Comparison of ENCODE assay signal across 13 mouse cellular contexts in the genomic region with DNA sequence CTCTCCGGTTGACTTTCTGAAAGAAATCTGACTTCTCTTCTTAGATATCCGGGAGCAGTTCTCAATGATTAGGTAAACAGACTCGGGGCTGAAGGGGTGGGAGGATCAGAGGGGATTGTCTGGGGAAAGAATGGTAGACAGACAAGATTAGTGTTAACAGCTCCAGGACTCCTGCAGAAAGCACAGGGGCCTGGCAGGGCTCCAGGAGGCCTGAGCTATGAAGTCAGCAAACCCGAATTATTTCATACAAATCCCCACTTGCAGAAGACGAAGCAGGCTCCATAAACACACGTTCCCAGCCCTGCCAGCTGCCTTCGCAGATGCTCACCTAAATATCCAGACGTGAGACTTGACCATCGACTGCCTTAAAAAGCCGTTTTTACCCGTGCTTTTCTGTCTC.
DNase-seq lines count a peak whose midpoint lies in the region; ATAC-seq lines count a peak whose summit lies in the region.
"Had no signal": no experiment of that assay in that cellular context is flagged by ENCODE, and none has a peak within 500 bp of the region (broad histone marks: within the 10 kb centered on the region; RNA-seq: fewer than 3 reads in every experiment).

No protein-coding gene starts in this region.

- 34% methylated on average over 11 of the region's 11 CpGs for WGBS in heart, embryonic 10.5 days
- WGBS in limb, embryonic 12.5 days: 35% methylated on average over 11 of the region's 11 CpGs
- WGBS in limb, embryonic 10.5 days: 53% methylated on average over 11 of the region's 11 CpGs
- WGBS in embryonic facial prominence, embryonic 14.5 days: 20% methylated on average over 11 of the region's 11 CpGs

- no peak overlapping the region for H3K9ac ChIP-seq in limb, embryonic 12.5 days (replicated peaks)
- H3K9ac ChIP-seq in embryonic facial prominence, embryonic 14.5 days (ENCODE audit: low read depth, low read length): no peak overlapping the region
- H3K9ac ChIP-seq: neural tube, embryonic 13.5 days had no signal

- ATAC-seq in limb, embryonic 12.5 days (ENCODE audit: insufficient number of reproducible peaks, insufficient read depth, low FRiP score, low TSS enrichment, low read depth): no peak
- peak; percentile 75 for ATAC-seq in embryonic facial prominence, embryonic 14.5 days (ENCODE audit: low read depth)

- peaks cover 18% of the 10 kb centered on the region for H3K4me1 ChIP-seq in heart, embryonic 10.5 days
- peaks cover 26% of the 10 kb centered on the region for H3K4me1 ChIP-seq in limb, embryonic 12.5 days (replicated peaks)
- peaks cover 22% of the 10 kb centered on the region for H3K4me1 ChIP-seq in limb, embryonic 10.5 days
- H3K4me1 ChIP-seq in embryonic facial prominence, embryonic 14.5 days (ENCODE audit: control insufficient read depth, insufficient read depth, low read length): peaks cover 13% of the 10 kb centered on the region

- DNase-seq in heart, embryonic 10.5 days (ENCODE audit: low spot score): no peak
- no peak for DNase-seq in heart, postnatal 36 days
- no peak for DNase-seq in limb, embryonic 10.5 days (ENCODE audit: low spot score)
- DNase-seq in NIH3T3 (ENCODE audit: low read depth): peak; percentile 56
- peak; percentile 93 for DNase-seq in embryonic facial prominence, embryonic 14.5 days (ENCODE audit: low spot score)
- no peak for DNase-seq in thymus, adult 18-20 months
- DNase-seq in spleen, adult 18-20 months: no peak
- DNase-seq: cerebellum, adult 9-10 months; thymus, postnatal 14 days had no signal

- no peaks in the 10 kb centered on the region for H3K9me3 ChIP-seq in heart, embryonic 10.5 days
- H3K9me3 ChIP-seq in limb, embryonic 12.5 days: peaks cover 3% of the 10 kb centered on the region; the same call in 1 of the 2 replicates
- no peaks in the 10 kb centered on the region for H3K9me3 ChIP-seq in limb, embryonic 10.5 days (replicated peaks)
- H3K9me3 ChIP-seq in embryonic facial prominence, embryonic 14.5 days (ENCODE audit: control insufficient read depth, low read length): no peaks in the 10 kb centered on the region

- no peak overlapping the region for H3K4me3 ChIP-seq in heart, embryonic 10.5 days
- no peak overlapping the region for H3K4me3 ChIP-seq in limb, embryonic 12.5 days (replicated peaks)
- no peak overlapping the region for H3K4me3 ChIP-seq in limb, embryonic 10.5 days
- H3K4me3 ChIP-seq in embryonic facial prominence, embryonic 14.5 days (ENCODE audit: low read depth, low read length): no peak overlapping the region
- H3K4me3 ChIP-seq: neural tube, embryonic 13.5 days had no signal

- no peak overlapping the region for H3K4me2 ChIP-seq in limb, embryonic 12.5 days
- no peak overlapping the region for H3K4me2 ChIP-seq in embryonic facial prominence, embryonic 14.5 days (ENCODE audit: low read depth, low read length)
- H3K4me2 ChIP-seq: liver, embryonic 11.5 days; midbrain, embryonic 11.5 days; neural tube, embryonic 13.5 days had no signal

- H3K27ac ChIP-seq in heart, embryonic 10.5 days: peak overlapping the region; percentile 31; the same call in 1 of the 2 replicates
- H3K27ac ChIP-seq in limb, embryonic 12.5 days: 0 out of 2 replicates have a peak overlapping the region, but pooled peaks have one; percentile 29
- no peak overlapping the region for H3K27ac ChIP-seq in limb, embryonic 10.5 days
- H3K27ac ChIP-seq in embryonic facial prominence, embryonic 14.5 days (replicated peaks; ENCODE audit: low read depth, low read length): peak overlapping the region; percentile 7
- H3K27ac ChIP-seq: neural tube, embryonic 13.5 days had no signal

- no peaks in the 10 kb centered on the region for H3K36me3 ChIP-seq in heart, embryonic 10.5 days
- no peaks in the 10 kb centered on the region for H3K36me3 ChIP-seq in limb, embryonic 12.5 days
- H3K36me3 ChIP-seq in limb, embryonic 10.5 days: no peaks in the 10 kb centered on the region
- no peaks in the 10 kb centered on the region for H3K36me3 ChIP-seq in embryonic facial prominence, embryonic 14.5 days (ENCODE audit: control insufficient read depth, insufficient read depth, low read length)
- H3K36me3 ChIP-seq: neural tube, embryonic 13.5 days had no signal

- intact Hi-C loops in heart, postnatal 36 days (cut with DNase I): no loop called here

- peaks cover 5% of the 10 kb centered on the region; the same call in 1 of the 2 replicates for H3K27me3 ChIP-seq in heart, embryonic 10.5 days (ENCODE audit: insufficient read depth, poor library complexity, severe bottlenecking)
- H3K27me3 ChIP-seq in limb, embryonic 12.5 days: peaks cover 19% of the 10 kb centered on the region
- peaks cover 14% of the 10 kb centered on the region; the same call in 1 of the 2 replicates for H3K27me3 ChIP-seq in limb, embryonic 10.5 days (ENCODE audit: low read depth, poor library complexity, severe bottlenecking)
- 0 out of 2 replicates have a peak, but pooled peaks cover 4% of the 10 kb centered on the region for H3K27me3 ChIP-seq in embryonic facial prominence, embryonic 14.5 days (replicated peaks; ENCODE audit: control insufficient read depth, insufficient read depth, low read length)
- H3K27me3 ChIP-seq: neural tube, embryonic 13.5 days had no signal

Comparison
In these comparisons a context has a peak if more than half of its experiments do, and no peak if none do; other contexts are left out.
1. DNase-seq: peak in NIH3T3 (single experiment) and embryonic facial prominence, embryonic 14.5 days (single experiment); none in heart, embryonic 10.5 days (single experiment), heart, postnatal 36 days (0 of 2), limb, embryonic 10.5 days (single experiment), thymus, adult 18-20 months (0 of 2) and spleen, adult 18-20 months (0 of 2).